Mouse (Mus musculus): Measurements from ENCODE around the gene Slc12a9.

Slc12a9 gene

GRCm38 (mm10) chr5:137346388-137346787, 13.0 kb upstream of the Slc12a9 start:
- no peak for DNase-seq

GRCm38 (mm10) chr5:137345821-137346220, 12.4 kb upstream of the Slc12a9 start:
- peak; percentile 54 for DNase-seq

- no peak for DNase-seq
Observed at GRCm38 (mm10) chr5:137343869-137344268, 10.5 kb upstream of the Slc12a9 start.

- no peak for DNase-seq
Observed at GRCm38 (mm10) chr5:137343412-137343811, 10.0 kb upstream of the Slc12a9 start.

GRCm38 (mm10) chr5:137342407-137343012, 9.1 kb upstream of the Slc12a9 start:
- DNase-seq: no peak

- DNase-seq: no peak
Observed at GRCm38 (mm10) chr5:137340222-137340621, 6.8 kb upstream of the Slc12a9 start.

GRCm38 (mm10) chr5:137339290-137339979, 6.0 kb upstream of the Slc12a9 start:
- DNase-seq: peak; percentile 84

GRCm38 (mm10) chr5:137338663-137339289, 5.4 kb upstream of the Slc12a9 start:
- peak; percentile 80 for DNase-seq

- DNase-seq: peak; percentile 96
Observed at GRCm38 (mm10) chr5:137338256-137338655, 4.9 kb upstream of the Slc12a9 start.

- DNase-seq: no peak
Observed at GRCm38 (mm10) chr5:137337190-137337589, 3.8 kb upstream of the Slc12a9 start.

GRCm38 (mm10) chr5:137335066-137335465, 1.7 kb upstream of the Slc12a9 start:
- DNase-seq: no peak

GRCm38 (mm10) chr5:137334317-137334716, 920 bp upstream of the Slc12a9 start:
- DNase-seq: no peak

GRCm38 (mm10) chr5:137332857-137333511, 413 bp downstream of the Slc12a9 start:
- no peak for DNase-seq

GRCm38 (mm10) chr5:137330910-137331309, 2.5 kb downstream of the Slc12a9 start:
- DNase-seq: no peak

GRCm38 (mm10) chr5:137320996-137321395, 12.4 kb downstream of the Slc12a9 start:
- no peak for DNase-seq

- no peak for DNase-seq
Observed at GRCm38 (mm10) chr5:137318570-137318969, 14.8 kb downstream of the Slc12a9 start.

GRCm38 (mm10) chr5:137317361-137317760, 16.0 kb downstream of the Slc12a9 start:
- DNase-seq: no peak

- peak; percentile 58 for DNase-seq
Observed at GRCm38 (mm10) chr5:137315084-137315903, 18.1 kb downstream of the Slc12a9 start.

GRCm38 (mm10) chr5:137314193-137315083, 19.0 kb downstream of the Slc12a9 start, which contains the start of gene Trip6:
Gene Trip6 (minus strand): TSS chr5:137314404.
- peak; percentile 90 for DNase-seq

GRCm38 (mm10) chr5:137313466-137314192, 19.8 kb downstream of the Slc12a9 start:
- DNase-seq: peak; percentile 46

GRCm38 (mm10) chr5:137308356-137308755, 25.0 kb downstream of the Slc12a9 start:
- DNase-seq: no peak

Data from lung, postnatal 36 days (tissue).